Mouse (Mus musculus): ENCODE results near the gene Gm20390.
"Not testable (repeated sequence)": the region's sequence is repeated elsewhere in the genome, so short reads cannot be mapped to it uniquely, and the experiment has no call there.

The Gm20390 gene

GRCm38 (mm10) chr11:93965391-93965790 is 2.7 kb downstream of the Gm20390 start:
- DNase-seq (ENCODE audit: low spot score in 2 of 2): no peak

GRCm38 (mm10) chr11:93963013-93963412 is 5.1 kb downstream of the Gm20390 start:
- DNase-seq (ENCODE audit: low spot score in 2 of 2): no peak

GRCm38 (mm10) chr11:93961482-93961881 is 6.6 kb downstream of the Gm20390 start:
- DNase-seq (ENCODE audit: low spot score in 2 of 2): no peak

GRCm38 (mm10) chr11:93957746-93958145 is 10.3 kb downstream of the Gm20390 start:
- no peak for DNase-seq (ENCODE audit: low spot score in 2 of 2)

GRCm38 (mm10) chr11:93957031-93957555 is 11.0 kb downstream of the Gm20390 start:
- no peak for DNase-seq (ENCODE audit: low spot score in 2 of 2)

GRCm38 (mm10) chr11:93956159-93956558 is 11.9 kb downstream of the Gm20390 start, which contains the start of gene Nme2:
Gene Nme2, minus strand, starts transcription at chr11:93956259.
- no peak for DNase-seq (ENCODE audit: low spot score in 2 of 2)

- DNase-seq (ENCODE audit: low spot score in 2 of 2): peak; percentile 71
Observed at GRCm38 (mm10) chr11:93955256-93956150, 12.6 kb downstream of the Gm20390 start.

- no peak for DNase-seq (ENCODE audit: low spot score in 2 of 2)
Observed at GRCm38 (mm10) chr11:93954738-93955255, 13.3 kb downstream of the Gm20390 start.

GRCm38 (mm10) chr11:93952376-93952775 is 15.7 kb downstream of the Gm20390 start:
- no peak for DNase-seq (ENCODE audit: low spot score in 2 of 2)

GRCm38 (mm10) chr11:93950045-93950444 is 18.0 kb downstream of the Gm20390 start:
- DNase-seq (ENCODE audit: low spot score in 2 of 2): no peak

- no peak for DNase-seq (ENCODE audit: low spot score in 2 of 2)
Observed at GRCm38 (mm10) chr11:93948887-93949567, 19.1 kb downstream of the Gm20390 start.

- DNase-seq (ENCODE audit: low spot score in 2 of 2): no peak
Observed at GRCm38 (mm10) chr11:93944986-93945385, 23.1 kb downstream of the Gm20390 start.

GRCm38 (mm10) chr11:93940906-93941305 is 27.2 kb downstream of the Gm20390 start:
- no peak for DNase-seq (ENCODE audit: low spot score in 2 of 2)

GRCm38 (mm10) chr11:93929106-93929505 is 39.0 kb downstream of the Gm20390 start:
- no peak for DNase-seq (ENCODE audit: low spot score in 2 of 2)

GRCm38 (mm10) chr11:93915019-93915418 is 53.1 kb downstream of the Gm20390 start:
- not testable (repeated sequence) for DNase-seq (ENCODE audit: low spot score in 2 of 2)

GRCm38 (mm10) chr11:93911603-93912002 is 56.5 kb downstream of the Gm20390 start:
- DNase-seq (ENCODE audit: low spot score in 2 of 2): no peak

- no peak for DNase-seq (ENCODE audit: low spot score in 2 of 2)
Observed at GRCm38 (mm10) chr11:93908829-93909228, 59.3 kb downstream of the Gm20390 start.

- no peak for DNase-seq (ENCODE audit: low spot score in 2 of 2)
Observed at GRCm38 (mm10) chr11:93907839-93908238, 60.3 kb downstream of the Gm20390 start.

GRCm38 (mm10) chr11:93906834-93907233 is 61.3 kb downstream of the Gm20390 start:
- DNase-seq (ENCODE audit: low spot score in 2 of 2): no peak

Data from frontal cortex, postnatal 25 days (tissue).